Mouse (Mus musculus) heart, postnatal 0 days (tissue): ENCODE measurements at regions not wholly inside any gene's neighbourhood (a gene's known extent, or its start where the extent isn't known, plus 50 kb on each side); places are given as distances from the start of the nearest gene placed in this dataset.

Experiments
- CTCF ChIP-seq: IDR thresholded peaks from 2 replicates; pipeline ENCODE4 v1.5.1; 2016; ENCODE audit warnings: antibody characterized with exemption, control low read depth, low read depth
- EP300 ChIP-seq: IDR thresholded peaks from 2 replicates; pipeline ENCODE4 v1.6.1; 2016; ENCODE audit warnings: antibody characterized with exemption, low read depth

GRCm38 (mm10) chr3:48655084-48655483, 1102.0 kb downstream of the Pcdh18 start:
- TF ChIP-seq CTCF (no peak), EP300 (no peak)
